Mouse (Mus musculus): Measurements from ENCODE around the gene Snap25.

DNA sequence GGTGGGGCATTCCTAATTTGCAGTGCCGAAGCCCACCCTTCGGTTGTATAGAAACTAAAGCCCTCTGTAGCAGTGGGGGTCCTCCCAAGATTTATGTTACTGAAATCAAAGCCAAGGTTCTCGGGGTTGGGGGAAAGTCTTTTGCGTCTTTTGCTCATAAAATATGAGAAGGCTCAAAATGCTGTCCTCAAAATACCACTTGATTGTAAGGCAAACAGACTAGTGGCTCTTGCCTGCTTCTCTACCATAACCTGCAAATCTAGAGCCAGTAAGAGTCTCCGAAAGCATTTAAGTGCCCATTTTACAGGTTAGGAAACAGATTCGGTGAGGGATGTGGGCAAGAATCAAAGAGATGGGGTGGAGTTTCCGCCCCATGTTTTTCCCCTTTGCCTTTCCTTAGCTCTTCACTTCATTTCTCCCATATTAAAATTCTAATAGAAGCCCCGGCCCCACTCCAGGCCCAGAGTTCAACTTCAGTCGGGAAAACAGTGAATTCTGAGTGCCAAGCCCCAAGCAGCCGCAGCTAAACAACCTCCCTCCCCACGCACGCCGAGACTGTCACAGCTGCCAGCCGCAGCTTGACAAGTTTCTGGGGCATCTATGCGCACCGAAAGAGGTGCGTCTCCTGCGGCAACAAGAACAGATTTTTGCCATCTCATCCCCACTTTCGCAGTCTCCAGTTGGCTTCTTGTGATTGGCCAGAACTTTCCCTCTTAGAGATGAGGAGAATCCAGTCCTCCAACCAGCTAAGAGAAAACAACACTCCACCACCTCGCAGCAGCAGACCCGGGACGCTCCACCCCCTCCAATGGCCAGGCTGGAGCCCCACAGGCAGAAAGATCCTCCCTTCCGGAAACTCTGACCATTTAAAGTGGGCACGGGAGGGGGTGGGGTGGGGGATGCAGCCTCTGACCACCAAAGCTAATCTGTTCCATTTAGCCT, 33.7 kb upstream of the Snap25 start:
- no peak for TF ChIP-seq ZNF384 (IDR thresholded peaks at IDR 0.05; ENCODE audit: low read depth, low read length)
- TF ChIP-seq ZC3H11A (IDR thresholded peaks at IDR 0.05; ENCODE audit: borderline replicate concordance, low read depth, low read length) = no peak
- peak; percentile 52; the same call in 1 of the 2 replicates for TF ChIP-seq CHD2 (IDR thresholded peaks at IDR 0.05; ENCODE audit: low read depth, low read length)
